Mouse (Mus musculus) CH12.LX (cell line): ENCODE results near the gene Aff1.

ENCODE experiments used
- CHD2 ChIP-seq: IDR thresholded peaks from 2 replicates; pipeline ENCODE4 v1.6.1; 2011; ENCODE audit warnings: low read length, improper control_type of control experiment
- CTCF ChIP-seq, 2 experiments: IDR thresholded peaks in 1 of 2; conservative IDR thresholded peaks in 1 of 2; 2 replicates each; pipeline ENCODE4 v1.5.1; 2011 to 2012; ENCODE audit warnings: low read depth in 2 of 2, low read length in 2 of 2, improper control_type of control experiment in 1 of 2, inconsistent platforms in 1 of 2, mild to moderate bottlenecking in 1 of 2, moderate library complexity in 1 of 2
- E2F4 ChIP-seq: IDR thresholded peaks from 2 replicates; pipeline ENCODE4 v1.6.1; 2011; ENCODE audit warnings: low read depth, low read length, improper control_type of control experiment; ENCODE audit not compliant: insufficient replicate concordance
- JUN ChIP-seq: IDR thresholded peaks from 2 replicates; pipeline ENCODE4 v1.6.1; 2011; ENCODE audit warnings: low read depth, mild to moderate bottlenecking, low read length, improper control_type of control experiment, moderate library complexity; ENCODE audit not compliant: insufficient read depth
- KAT2A ChIP-seq: IDR thresholded peaks from 2 replicates; pipeline ENCODE4 v1.6.1; 2012; ENCODE audit warnings: low read length, improper control_type of control experiment, inconsistent platforms; ENCODE audit not compliant: insufficient replicate concordance
- MAX ChIP-seq: IDR thresholded peaks from 2 replicates; pipeline ENCODE4 v1.6.1; 2011; ENCODE audit warnings: low read length, improper control_type of control experiment
- POLR2A ChIP-seq: IDR thresholded peaks from 2 replicates; pipeline ENCODE4 v1.6.1; 2011; ENCODE audit warnings: low read depth, mild to moderate bottlenecking, improper control_type of control experiment, low read length
- ZKSCAN1 ChIP-seq: IDR thresholded peaks from 2 replicates; pipeline ENCODE4 v1.6.1; 2012; ENCODE audit warnings: low read depth, inconsistent platforms, low read length, improper control_type of control experiment, borderline replicate concordance

DNA sequence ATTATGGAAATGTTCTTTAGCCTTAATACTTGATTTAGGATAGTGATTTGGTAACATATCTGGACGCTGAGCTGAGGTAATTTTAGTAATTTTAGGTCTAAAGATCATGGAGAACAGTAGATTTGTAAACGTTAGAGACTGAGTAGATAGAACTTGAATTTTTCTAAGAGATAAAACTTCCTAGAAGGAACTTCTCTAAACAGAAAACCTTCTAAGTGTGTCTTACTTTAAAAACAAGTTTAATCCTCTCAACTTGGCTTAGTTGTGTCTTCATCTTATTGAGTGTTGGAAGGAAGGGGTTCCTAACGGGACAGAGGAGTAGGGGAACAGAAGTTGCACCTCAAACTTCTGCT lies 62.9 kb downstream of the Aff1 start:
- TF ChIP-seq E2F4, result no peak
- TF ChIP-seq MAX, result no peak
- TF ChIP-seq KAT2A, result no peak
- TF ChIP-seq POLR2A, result no peak
- no peak for TF ChIP-seq CTCF (conservative IDR thresholded peaks at IDR 0.05 in 1 of 2, IDR thresholded peaks at IDR 0.05 in 1 of 2; ENCODE audit: low read depth in 2 of 2, low read length in 2 of 2)
- TF ChIP-seq CHD2, result no peak
- no peak for TF ChIP-seq ZKSCAN1
- no peak for TF ChIP-seq JUN
